Mouse (Mus musculus) retina, embryonic 14.5 days (tissue): ENCODE measurements around the gene Krtap1-4.

ENCODE experiments used
- DNase-seq: peaks from one replicate; pipeline ENCODE4 v3.0.0-alpha.2; 2015; ENCODE audit warnings: low spot score

Gene Krtap1-4

DNA sequence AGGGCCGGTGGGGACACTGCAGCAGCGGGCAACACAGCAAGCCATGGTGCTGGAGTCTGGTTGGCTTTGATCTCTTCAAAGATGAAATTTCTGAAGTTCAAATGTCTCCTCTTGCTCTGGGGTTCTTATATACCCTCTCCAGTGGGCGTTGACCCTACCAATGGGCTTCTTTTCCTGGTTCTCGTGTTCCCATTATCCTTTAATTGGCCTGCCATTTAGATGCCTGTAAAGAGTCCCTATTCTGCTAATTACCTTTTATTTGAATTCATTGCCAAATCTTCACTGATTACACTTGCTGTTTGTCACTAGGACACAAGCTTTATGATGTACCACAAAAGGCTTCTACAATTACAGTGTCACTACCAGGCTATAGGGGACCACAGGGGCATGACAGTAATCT lies 32.7 kb downstream of the Krtap1-4 start, which contains the start of gene Krtap3-3:
Krtap3-3 (minus strand) TSS at position 101 of the 400 bp plus-strand sequence.
- no peak for DNase-seq

DNA sequence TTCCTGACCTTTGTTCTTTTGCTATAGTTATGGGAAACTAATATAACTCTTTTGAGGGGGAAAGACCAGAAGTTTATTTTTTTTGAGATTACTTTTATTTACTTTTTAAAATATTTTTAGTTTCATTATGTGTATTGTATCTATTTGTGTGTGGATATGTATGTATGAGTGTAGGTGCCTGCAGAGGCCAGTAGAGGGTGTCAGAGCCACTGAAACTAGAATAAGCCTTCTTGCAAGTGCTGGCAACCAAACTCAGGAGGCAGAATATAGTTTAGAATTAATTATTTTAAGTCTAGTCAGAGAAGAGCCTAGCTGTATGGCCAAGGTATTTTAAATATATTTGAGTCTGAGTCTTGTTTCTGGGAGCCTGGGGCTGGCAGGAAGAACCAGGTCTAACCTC lies 35.6 kb downstream of the Krtap1-4 start:
- no peak for DNase-seq

DNA sequence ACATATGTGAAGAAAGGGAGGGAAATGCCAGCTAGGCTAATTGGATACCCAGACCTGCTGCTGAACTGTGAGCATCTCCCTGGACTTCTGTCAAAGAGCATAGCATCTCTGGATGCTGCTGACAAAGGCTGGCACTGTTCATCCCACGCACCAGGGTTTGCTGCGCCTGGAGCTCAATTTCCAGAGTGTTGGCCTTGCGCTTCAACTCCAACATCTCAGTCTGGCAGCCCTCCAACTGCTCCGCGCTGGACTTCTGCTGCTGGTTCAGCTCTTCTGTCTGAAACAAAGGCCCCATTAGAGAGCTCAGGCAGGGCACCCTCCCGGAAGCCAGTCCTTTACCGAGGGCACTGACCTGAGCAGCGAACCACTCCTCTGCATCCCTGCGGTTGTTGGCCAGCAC lies 43.7 kb downstream of the Krtap1-4 start:
- peak; percentile 33 for DNase-seq
